Mouse (Mus musculus): ENCODE measurements around the gene Irgm2.

DNA sequence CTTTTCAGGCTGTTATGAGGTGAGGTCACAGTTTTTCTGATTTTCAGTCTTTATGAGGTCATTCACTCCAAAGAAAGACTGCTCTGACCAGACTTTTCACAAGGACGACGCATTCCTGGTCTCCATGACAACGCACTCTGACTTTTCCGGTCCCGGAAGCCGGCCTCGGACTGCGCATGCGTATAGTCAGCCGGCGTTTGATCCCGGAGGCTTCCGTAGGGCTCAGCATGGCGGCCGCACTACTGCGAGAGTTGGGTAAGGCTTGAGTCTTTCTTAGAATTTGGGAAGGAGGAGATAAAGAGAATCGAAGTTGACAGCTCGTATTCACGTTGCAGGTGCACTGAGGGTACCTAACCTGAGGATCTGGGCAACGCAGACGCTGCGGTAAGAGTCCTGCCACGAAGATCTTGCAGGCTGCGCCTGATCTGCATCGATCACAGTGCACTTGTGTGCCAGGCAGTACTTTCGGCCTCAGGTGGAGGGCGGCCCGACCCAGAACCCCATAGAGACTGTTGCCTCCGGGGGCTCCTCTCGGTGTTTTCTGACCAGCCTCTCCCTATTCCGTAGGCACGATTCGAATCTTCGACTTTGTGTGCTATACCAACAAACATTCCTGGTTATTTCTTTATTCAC lies 27.8 kb upstream of the Irgm2 start, which contains the start of gene Mrpl22:
- TF ChIP-seq CTCF (IDR thresholded peaks at IDR 0.05; ENCODE audit: borderline replicate concordance, insufficient read depth, low read length) (no peak), POLR2A (IDR thresholded peaks at IDR 0.05; ENCODE audit: low read depth, low read length) (peak; percentile 86)

All from embryonic fibroblast, embryonic 13.5 days (primary cell).